Mouse (Mus musculus) adrenal gland, postnatal 4 days (tissue): ENCODE data around the gene Azin2. TPM values are rescaled to one million over a fixed set of nuclear protein-coding genes. Genes with fewer than 3 reads are reported as not detected.

Source experiments
- DNase-seq, 2 experiments: peaks; one replicate each; pipeline ENCODE4 v3.0.0; 2021 to 2022; ENCODE audit warnings: low spot score in 2 of 2, mixed read lengths in 2 of 2
- total RNA-seq, 2 experiments: library from RNA; stranded (reverse); gene quantifications; 2 replicates each; pipeline ENCODE4 v1.2.3; 2021

Azin2 gene
- total RNA-seq, 2 experiments from 2014 or later: 54.8 to 61.1 TPM

- DNase-seq: no peak
Measured at GRCm38 (mm10) chr4:128947326-128947933, 14.8 kb downstream of the Azin2 start.

- no peak for DNase-seq
Measured at GRCm38 (mm10) chr4:128946736-128947135, 15.5 kb downstream of the Azin2 start.

GRCm38 (mm10) chr4:128942346-128942745 is 19.9 kb downstream of the Azin2 start:
- DNase-seq: no peak

- no peak for DNase-seq
Measured at GRCm38 (mm10) chr4:128935595-128935994, 26.6 kb downstream of the Azin2 start.

GRCm38 (mm10) chr4:128932783-128933182 is 29.5 kb downstream of the Azin2 start:
- DNase-seq: no peak

GRCm38 (mm10) chr4:128924841-128925606 is 37.2 kb downstream of the Azin2 start:
- peak; percentile 43 to 63 for DNase-seq

- no peak for DNase-seq
Measured at GRCm38 (mm10) chr4:128923603-128924002, 38.6 kb downstream of the Azin2 start.

- no peak for DNase-seq
Measured at GRCm38 (mm10) chr4:128919106-128919505, 43.1 kb downstream of the Azin2 start.

- DNase-seq: no peak
Measured at GRCm38 (mm10) chr4:128918187-128918586, 44.1 kb downstream of the Azin2 start.

GRCm38 (mm10) chr4:128917756-128918155 is 44.5 kb downstream of the Azin2 start:
- DNase-seq: no peak

GRCm38 (mm10) chr4:128917119-128917518 is 45.1 kb downstream of the Azin2 start:
- no peak for DNase-seq

- no peak for DNase-seq
Measured at GRCm38 (mm10) chr4:128913794-128914193, 48.4 kb downstream of the Azin2 start.

GRCm38 (mm10) chr4:128912085-128912484 is 50.2 kb downstream of the Azin2 start:
- DNase-seq: no peak

GRCm38 (mm10) chr4:128910276-128911063 is 51.8 kb downstream of the Azin2 start:
- DNase-seq: no peak

GRCm38 (mm10) chr4:128909378-128909831 is 52.8 kb downstream of the Azin2 start:
- DNase-seq: no peak

- DNase-seq: no peak
Measured at GRCm38 (mm10) chr4:128908586-128909377, 53.5 kb downstream of the Azin2 start.

- no peak for DNase-seq
Measured at GRCm38 (mm10) chr4:128907238-128907968, 54.8 kb downstream of the Azin2 start.

GRCm38 (mm10) chr4:128906757-128907156 is 55.5 kb downstream of the Azin2 start:
- DNase-seq: no peak

GRCm38 (mm10) chr4:128905251-128905650 is 57.0 kb downstream of the Azin2 start:
- DNase-seq: no peak
